Mouse (Mus musculus): Measurements from ENCODE around the gene Slc16a3.

Gene Slc16a3

GRCm38 (mm10) chr11:120948328-120948727, at the start of gene Slc16a3:
Slc16a3 (plus strand) TSS chr11:120948480.
- in situ Hi-C loops (cut with MboI, MseI) = loop anchor here in 1 of 2 experiments (10.0 kb wide), 1 partner anchor 574 kb away; the partner anchor contains the start of gene Faap100

DNA sequence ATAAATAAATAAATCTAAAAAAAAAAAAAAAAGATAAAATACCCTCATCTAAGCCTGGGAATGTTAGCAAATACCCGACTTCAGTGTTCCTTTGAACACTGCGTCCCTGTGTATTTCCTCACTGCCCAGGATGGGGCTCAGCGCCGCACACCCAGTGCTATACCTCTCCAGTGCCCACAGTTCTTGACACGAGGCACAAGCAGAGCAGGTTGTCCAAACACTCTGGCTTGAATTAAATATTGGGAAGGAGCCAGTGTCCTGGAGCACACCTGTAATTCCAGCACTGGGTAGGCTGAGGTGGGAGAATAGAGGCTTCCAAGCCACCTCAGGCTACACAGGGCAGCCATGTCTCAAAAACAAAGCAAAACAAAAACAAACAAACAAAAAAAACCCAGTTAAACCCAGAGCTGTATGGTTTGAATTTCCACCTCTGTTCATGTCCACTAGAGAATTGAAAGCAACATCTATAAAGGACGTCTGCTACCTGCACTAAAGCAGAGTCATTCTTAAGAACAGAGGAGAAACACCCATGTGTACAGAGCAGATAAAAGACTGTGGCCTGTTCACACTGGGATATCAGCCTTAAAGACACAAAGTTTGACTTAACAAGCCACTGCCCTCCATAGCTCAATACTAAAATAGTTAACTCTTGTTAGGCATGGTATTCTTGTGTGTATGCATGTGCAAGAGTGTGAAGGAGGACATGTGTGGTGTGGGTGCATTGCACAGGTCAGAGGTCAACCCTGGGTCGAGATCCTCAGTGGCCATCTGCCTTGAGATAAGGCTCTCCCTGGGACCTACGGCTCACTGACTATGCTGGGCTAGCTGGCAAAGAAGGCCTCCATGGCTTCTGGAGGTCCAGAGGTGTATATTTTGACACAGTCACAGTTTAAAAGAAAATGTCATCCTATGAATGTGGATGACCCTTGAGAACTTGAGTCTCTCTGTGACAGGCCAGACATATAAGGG, 47.7 kb upstream of the Slc16a3 start:
- in situ Hi-C loops (cut with MboI, MseI) = no loop called here

- in situ Hi-C loops (cut with MboI, MseI) = no loop called here
Measured at GRCm38 (mm10) chr11:120901729-120902486, 46.4 kb upstream of the Slc16a3 start.

DNA sequence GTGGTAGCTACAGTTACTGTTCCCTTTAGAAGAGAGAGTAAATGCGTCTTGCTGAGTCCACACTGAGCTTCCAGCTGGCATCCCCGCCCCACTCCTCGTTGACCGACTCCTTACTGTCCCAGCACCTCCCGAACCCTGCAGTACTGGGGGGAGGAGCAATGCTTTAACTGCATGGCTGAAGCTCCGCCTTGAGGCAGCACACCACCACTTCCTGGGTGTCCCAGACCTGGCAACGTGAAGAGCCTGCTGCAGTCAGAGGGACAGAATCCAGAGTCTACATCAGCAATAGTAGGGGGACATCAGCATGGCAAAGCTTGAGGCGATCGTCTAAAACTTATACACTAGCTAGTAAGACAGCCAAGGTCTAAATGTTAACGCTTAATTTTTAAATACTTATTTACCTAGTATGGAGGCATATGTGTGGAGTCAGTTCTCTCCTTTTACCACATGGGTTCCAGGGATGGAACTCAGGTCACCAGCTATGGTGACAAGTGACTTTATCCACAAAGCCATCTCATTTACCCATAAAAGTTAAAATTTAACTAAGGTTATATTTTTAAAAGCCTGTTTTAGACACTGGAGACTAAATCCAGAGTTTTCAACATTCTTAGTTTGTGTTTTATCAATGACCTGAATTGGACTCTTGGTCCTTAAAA, 45.7 kb upstream of the Slc16a3 start:
- in situ Hi-C loops (cut with MboI, MseI) = no loop called here

- in situ Hi-C loops (cut with MboI, MseI) = no loop called here
Measured at GRCm38 (mm10) chr11:120903159-120903850, 45.0 kb upstream of the Slc16a3 start.

DNA sequence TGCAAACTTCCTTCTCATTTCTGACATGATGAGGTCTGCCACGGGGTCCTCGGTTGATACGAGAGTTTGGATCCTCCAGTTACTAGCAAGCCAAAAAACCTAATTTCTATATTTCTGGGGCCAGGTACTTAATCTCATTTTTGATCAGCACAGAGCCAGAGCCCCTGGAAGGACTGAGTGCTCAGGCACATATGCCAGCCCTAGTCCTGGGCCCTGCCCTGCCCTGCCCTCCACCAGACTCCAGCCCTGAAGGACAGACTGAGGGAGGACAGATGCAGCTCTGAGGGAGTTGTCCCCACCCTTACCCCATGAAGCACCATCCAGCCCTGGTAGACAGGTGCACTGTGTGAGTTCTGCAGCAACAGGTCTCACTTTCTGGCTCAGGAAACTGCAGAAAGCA, 43.7 kb upstream of the Slc16a3 start:
- in situ Hi-C loops (cut with MboI, MseI) = no loop called here

GRCm38 (mm10) chr11:120905430-120905873, 42.8 kb upstream of the Slc16a3 start:
- in situ Hi-C loops (cut with MboI, MseI) = no loop called here

DNA sequence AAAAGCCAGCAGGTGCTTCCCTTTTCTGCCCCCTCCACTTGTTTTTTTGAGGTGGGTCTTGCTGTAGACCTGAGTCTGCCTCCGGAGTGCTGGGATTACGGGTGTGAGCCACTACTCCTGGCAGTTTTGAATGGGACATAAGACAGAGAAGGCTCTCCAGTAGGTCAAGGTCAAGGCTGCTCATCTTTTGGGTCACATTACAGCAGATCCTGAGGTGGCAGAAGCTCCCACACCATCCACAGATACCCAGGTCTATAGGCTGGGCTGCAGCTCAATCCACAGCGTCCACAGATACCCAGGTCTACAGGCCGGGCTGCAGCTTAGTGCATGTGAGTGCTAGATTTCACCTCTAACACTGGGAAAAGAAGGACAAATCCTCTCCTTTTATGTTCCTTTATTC, 34.5 kb upstream of the Slc16a3 start:
- in situ Hi-C loops (cut with MboI, MseI) = no loop called here

- in situ Hi-C loops (cut with MboI, MseI) = no loop called here
Measured at GRCm38 (mm10) chr11:120916477-120916876, 31.8 kb upstream of the Slc16a3 start.

- in situ Hi-C loops (cut with MboI, MseI) = no loop called here
Measured at GRCm38 (mm10) chr11:120917756-120918155, 30.5 kb upstream of the Slc16a3 start.

DNA sequence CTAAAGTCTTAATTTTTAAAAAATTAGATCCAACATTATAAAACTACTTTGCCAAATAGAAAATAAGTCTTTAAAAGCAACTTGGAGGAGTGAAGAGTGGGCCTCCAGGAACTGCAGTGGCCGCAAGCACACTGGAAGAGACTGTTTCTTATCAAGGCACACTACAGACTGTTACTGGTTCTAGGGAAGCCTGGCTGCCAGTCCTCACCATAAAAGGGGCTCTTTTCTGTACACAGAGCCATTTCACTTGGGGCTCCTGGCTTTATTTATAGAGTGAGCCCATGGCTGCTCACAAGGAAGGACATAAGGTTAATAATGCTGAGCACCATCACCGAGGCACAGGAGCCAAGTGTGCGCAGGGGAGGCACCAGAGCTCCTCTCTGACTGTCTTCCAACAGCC, 25.8 kb upstream of the Slc16a3 start:
- in situ Hi-C loops (cut with MboI, MseI) = no loop called here

GRCm38 (mm10) chr11:120928468-120928867, 19.8 kb upstream of the Slc16a3 start:
- in situ Hi-C loops (cut with MboI, MseI) = no loop called here

DNA sequence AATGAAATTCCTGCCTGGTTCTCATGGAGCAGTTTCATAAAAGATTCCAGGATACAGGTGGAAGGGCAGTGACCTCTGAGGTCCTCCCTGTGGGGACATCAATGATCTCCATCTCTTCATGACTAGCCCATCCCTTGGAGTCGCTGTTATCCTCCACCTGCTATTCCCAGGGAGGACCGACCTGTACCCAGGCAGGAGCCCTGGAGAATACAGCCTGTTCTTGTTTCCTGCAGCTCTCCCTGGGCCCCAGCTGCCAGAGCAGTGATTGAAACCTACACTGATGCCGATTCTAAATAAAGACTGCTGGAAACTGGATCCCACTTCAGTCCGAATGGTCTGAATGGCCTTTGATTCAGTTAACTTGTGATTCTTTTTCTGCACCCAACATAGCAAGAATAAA, 16.8 kb upstream of the Slc16a3 start:
- in situ Hi-C loops (cut with MboI, MseI) = no loop called here

GRCm38 (mm10) chr11:120932564-120933398, 15.5 kb upstream of the Slc16a3 start, which contains the start of gene Ccdc57:
Ccdc57 (minus strand) TSS chr11:120932872.
- in situ Hi-C loops (cut with MboI, MseI) = no loop called here

GRCm38 (mm10) chr11:120937976-120938375, 10.3 kb upstream of the Slc16a3 start:
- in situ Hi-C loops (cut with MboI, MseI) = no loop called here

DNA sequence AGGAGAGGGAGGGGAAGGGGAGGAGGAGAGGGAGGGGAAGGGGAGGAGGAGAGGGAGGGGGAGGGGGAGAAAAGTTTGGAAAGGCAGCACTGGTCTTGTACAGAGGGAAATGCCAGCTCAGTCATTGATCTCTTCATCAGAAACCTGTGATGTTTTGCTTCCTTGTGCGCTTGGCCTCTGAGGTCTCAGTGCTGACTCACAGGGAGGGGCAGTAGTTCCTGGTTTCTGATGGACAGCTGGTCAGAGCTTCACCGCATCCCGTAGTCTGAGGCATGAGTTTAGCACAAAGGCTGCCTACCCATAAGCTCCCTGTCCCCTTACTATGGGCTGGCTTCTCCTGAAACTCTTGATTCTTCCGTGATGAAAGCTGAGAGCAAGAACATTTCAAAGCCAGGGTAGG, 9.5 kb upstream of the Slc16a3 start:
- in situ Hi-C loops (cut with MboI, MseI) = no loop called here

- in situ Hi-C loops (cut with MboI, MseI) = loop anchor here in 1 of 2 experiments (10.0 kb wide), 1 partner anchor 565 kb away; the partner anchor contains the start of gene Faap100
Measured at GRCm38 (mm10) chr11:120939712-120940341, 8.5 kb upstream of the Slc16a3 start.

DNA sequence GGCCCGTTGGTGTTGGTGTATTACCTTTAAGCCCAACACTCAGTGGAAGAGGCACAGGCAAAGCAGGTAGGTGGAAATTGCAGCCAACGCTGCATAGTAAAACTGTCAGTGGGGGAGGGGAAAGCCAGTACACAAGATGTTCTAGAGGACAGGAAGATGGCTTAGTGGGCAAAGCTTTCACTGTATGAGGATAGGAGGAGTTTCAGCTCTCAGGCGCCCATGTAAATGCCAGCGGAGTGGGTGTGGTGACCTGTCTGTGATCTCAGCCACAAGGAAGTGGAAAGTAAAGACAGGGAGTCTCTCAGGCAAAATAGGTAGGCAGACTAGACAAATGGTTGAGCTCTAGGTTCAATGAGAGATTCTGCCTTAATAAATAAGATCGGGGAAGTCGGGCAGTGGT, 7.3 kb upstream of the Slc16a3 start:
- in situ Hi-C loops (cut with MboI, MseI) = loop anchor here in 1 of 2 experiments (10.0 kb wide), 1 partner anchor 566 kb away; the partner anchor contains the start of gene Faap100

GRCm38 (mm10) chr11:120945266-120945665, 3.0 kb upstream of the Slc16a3 start:
- in situ Hi-C loops (cut with MboI, MseI) = loop anchor here in 1 of 2 experiments (10.0 kb wide), 1 partner anchor 570 kb away; the partner anchor contains the start of gene Faap100

Measured in T-helper 17 cell (primary cell).